Mouse (Mus musculus) fat pad, adult 2 months (tissue): ENCODE data around the gene Nosip.
"Not testable (repeated sequence)": the region's sequence is repeated elsewhere in the genome, so short reads cannot be mapped to it uniquely, and the experiment has no call there.

Experiments used
- DNase-seq: peaks from one replicate; pipeline ENCODE4 v3.0.0-alpha.2; 2011; ENCODE audit warnings: low read depth, low spot score; ENCODE audit errors: extremely low read depth

Nosip gene

GRCm38 (mm10) chr7:45088597-45088996 lies 26.4 kb downstream of the Nosip start:
- DNase-seq = no peak

GRCm38 (mm10) chr7:45090251-45090977 lies 28.2 kb downstream of the Nosip start:
- DNase-seq = no peak

GRCm38 (mm10) chr7:45091001-45091990 lies 29.1 kb downstream of the Nosip start:
- DNase-seq = no peak

- no peak for DNase-seq
Observed at GRCm38 (mm10) chr7:45092048-45092447, 29.8 kb downstream of the Nosip start, which contains the start of gene Rcn3. Gene Rcn3 (minus strand): TSS chr7:45092221.

- DNase-seq = no peak
Observed at GRCm38 (mm10) chr7:45092828-45093515, 30.7 kb downstream of the Nosip start.

- DNase-seq = no peak
Observed at GRCm38 (mm10) chr7:45093516-45093905, 31.3 kb downstream of the Nosip start.

- no peak for DNase-seq
Observed at GRCm38 (mm10) chr7:45094121-45094520, 31.9 kb downstream of the Nosip start.

GRCm38 (mm10) chr7:45095367-45095766 lies 33.1 kb downstream of the Nosip start:
- no peak for DNase-seq

- DNase-seq = not testable (repeated sequence)
Observed at GRCm38 (mm10) chr7:45095965-45096364, 33.7 kb downstream of the Nosip start.

GRCm38 (mm10) chr7:45097479-45097878 lies 35.2 kb downstream of the Nosip start:
- no peak for DNase-seq

GRCm38 (mm10) chr7:45098541-45099240 lies 36.5 kb downstream of the Nosip start:
- DNase-seq = no peak

GRCm38 (mm10) chr7:45100046-45100445 lies 37.8 kb downstream of the Nosip start:
- no peak for DNase-seq

GRCm38 (mm10) chr7:45102441-45102840 lies 40.2 kb downstream of the Nosip start:
- DNase-seq = no peak

GRCm38 (mm10) chr7:45102940-45103585 lies 40.8 kb downstream of the Nosip start:
- no peak for DNase-seq

GRCm38 (mm10) chr7:45103652-45104180 lies 41.5 kb downstream of the Nosip start, which contains the start of gene Fcgrt:
Gene Fcgrt (minus strand): TSS chr7:45103851.
- DNase-seq = peak; percentile 94

GRCm38 (mm10) chr7:45104941-45105340 lies 42.7 kb downstream of the Nosip start:
- DNase-seq = no peak

GRCm38 (mm10) chr7:45105491-45105890 lies 43.3 kb downstream of the Nosip start:
- DNase-seq = no peak

- no peak for DNase-seq
Observed at GRCm38 (mm10) chr7:45106441-45106840, 44.2 kb downstream of the Nosip start.

- DNase-seq = no peak
Observed at GRCm38 (mm10) chr7:45107052-45107645, 44.9 kb downstream of the Nosip start.
